Mouse (Mus musculus): Measurements from ENCODE around the gene Otub1.

Gene Otub1

DNA sequence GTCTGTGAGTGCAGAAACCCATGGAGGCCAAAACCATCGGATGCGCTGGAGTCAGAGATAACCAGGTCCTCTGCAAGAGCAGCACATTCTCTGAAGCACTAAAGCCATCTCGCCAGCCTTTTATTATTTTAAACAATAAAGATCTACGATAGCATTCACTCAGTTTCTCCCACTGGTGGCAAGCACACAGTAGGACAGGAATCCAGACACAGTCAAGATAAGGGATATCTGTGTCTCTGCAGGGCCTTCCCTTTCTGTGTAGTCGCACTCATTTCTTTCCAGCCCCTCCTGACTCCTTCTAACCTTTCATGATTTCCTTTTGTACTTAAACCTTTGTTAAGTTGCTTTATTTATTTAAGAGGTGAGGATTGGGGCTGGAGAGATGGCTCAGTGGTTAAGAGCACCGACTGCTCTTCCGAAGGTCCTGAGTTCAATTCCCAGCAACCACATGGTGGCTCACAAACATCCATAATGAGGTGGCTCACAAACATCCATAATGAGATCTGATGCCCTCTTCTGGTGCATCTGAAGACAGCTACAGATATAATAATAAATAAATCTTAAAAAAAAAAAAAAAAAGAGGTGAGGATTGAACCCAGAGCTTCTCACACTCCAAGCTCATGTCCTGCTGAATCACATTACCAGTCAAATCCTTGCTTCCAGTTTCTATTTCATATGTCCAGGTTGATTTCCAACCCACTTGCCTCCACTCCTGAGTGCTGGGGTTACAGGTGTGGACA, 4.0 kb upstream of the Otub1 start:
- no peak for DNase-seq (ENCODE audit: low read depth in 2 of 2, low spot score in 2 of 2)

DNA sequence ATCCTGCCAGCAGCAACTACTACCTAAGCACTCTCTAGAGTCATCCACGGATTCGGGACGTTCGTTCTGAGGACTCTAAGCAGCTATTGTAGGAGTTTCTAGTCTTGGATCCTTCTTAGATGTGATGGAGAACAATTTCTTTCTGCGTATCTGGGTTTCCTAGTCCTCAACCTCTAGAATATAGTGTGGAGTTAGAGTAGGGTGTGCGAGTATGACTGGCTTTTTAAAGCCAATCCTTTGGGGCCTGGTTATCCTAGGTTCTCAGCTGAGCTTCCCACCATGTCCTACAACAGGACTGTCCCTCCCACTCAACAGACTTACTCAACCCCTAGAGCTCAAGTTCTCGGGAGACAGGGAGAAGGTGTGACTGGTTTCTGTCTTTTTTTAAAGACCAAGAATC, 790 bp downstream of the Otub1 start:
- DNase-seq (ENCODE audit: low read depth in 2 of 2, low spot score in 2 of 2), result no peak

GRCm38 (mm10) chr19:7204898-7205297, 1.2 kb downstream of the Otub1 start:
- DNase-seq (ENCODE audit: low read depth in 2 of 2, low spot score in 2 of 2), result no peak

DNA sequence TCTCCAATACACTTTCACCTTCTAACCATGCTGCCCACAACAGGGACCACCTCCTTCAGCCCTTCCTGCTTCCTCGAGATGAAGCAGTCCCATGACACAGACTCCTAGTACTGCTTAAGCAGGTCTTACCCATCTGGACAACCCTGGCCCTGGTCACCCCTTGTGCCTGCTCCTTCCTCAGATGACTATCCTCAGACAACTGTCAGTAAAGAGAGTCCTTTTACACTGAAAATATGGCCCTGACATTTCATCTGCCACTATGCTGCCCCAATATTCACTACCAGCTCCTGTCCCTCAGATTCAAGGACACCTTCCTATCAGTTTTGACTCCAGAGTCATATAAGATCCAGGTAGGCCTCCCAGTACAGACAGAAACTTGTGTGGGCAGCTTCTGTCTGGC, 5.7 kb downstream of the Otub1 start:
- DNase-seq (ENCODE audit: low read depth in 2 of 2, low spot score in 2 of 2), result no peak

GRCm38 (mm10) chr19:7199089-7199488, 7.0 kb downstream of the Otub1 start:
- DNase-seq (ENCODE audit: low read depth in 2 of 2, low spot score in 2 of 2), result no peak

GRCm38 (mm10) chr19:7197445-7197844, 8.7 kb downstream of the Otub1 start:
- no peak for DNase-seq (ENCODE audit: low read depth in 2 of 2, low spot score in 2 of 2)

- DNase-seq (ENCODE audit: low read depth in 2 of 2, low spot score in 2 of 2), result no peak
Observed at GRCm38 (mm10) chr19:7196741-7197270, 9.3 kb downstream of the Otub1 start.

- DNase-seq (ENCODE audit: low read depth in 2 of 2, low spot score in 2 of 2), result no peak
Observed at GRCm38 (mm10) chr19:7195900-7196728, 10.0 kb downstream of the Otub1 start.

DNA sequence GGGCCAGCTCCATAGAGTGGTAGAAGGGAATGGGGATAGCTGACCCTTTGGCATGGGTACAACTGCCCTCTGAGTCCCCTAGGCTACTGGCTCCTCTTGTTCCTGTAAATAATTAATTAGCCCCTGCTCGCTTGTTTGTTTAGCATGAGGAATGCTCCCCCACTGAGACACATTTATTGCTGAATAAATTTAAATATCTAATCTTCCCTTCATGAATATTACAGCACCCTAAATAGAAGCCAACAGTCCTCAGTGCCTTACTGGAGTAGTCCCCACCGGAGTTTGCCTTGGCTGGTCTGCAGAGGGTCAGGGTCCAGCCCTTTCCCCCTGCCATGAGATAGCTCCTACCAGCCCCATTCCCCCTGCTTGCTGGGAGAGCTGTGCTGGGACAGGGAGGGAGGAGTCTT, 13.6 kb downstream of the Otub1 start:
- no peak for DNase-seq (ENCODE audit: low read depth in 2 of 2, low spot score in 2 of 2)

DNA sequence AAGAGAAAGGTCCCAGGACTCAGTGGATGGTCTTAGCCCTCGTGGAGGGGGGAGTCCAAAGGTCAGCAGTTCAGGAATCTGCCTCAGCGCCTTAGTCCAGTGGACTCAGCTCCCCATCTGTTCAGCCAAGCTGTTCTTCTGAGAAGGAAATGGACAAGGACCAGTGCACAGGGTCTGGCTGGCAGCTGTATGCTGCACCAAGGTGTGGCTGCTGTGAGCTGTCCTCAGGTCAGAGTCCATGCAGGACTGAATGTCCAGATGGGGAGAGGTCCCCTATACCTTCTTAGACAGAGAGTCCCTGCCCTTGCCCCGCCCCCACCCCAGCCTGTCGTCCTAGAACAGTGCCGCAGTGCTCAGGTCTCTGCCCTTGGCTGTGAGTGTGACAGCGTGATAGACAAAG, 14.5 kb downstream of the Otub1 start:
- DNase-seq (ENCODE audit: low read depth in 2 of 2, low spot score in 2 of 2), result no peak

- DNase-seq (ENCODE audit: low read depth in 2 of 2, low spot score in 2 of 2), result no peak
Observed at GRCm38 (mm10) chr19:7190986-7191385, 15.1 kb downstream of the Otub1 start.

DNA sequence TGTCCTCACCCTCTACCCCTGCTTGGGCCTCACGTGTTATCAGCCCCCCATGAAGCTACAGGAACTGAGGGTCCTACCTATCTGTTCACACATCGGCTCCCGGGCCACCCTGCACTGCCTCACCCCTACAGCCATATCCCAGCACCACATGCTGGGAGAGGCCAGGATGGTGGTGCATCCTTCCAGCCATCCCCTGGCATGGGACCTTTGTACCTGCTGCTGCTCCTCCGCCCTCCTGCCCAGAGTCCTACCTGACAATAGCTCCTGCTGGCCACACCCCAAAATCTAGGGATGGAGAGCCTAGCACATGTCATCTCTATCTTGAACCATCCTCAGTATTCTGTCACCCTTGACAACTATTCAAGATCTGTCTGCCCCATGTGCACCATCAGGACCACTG, 17.1 kb downstream of the Otub1 start:
- DNase-seq (ENCODE audit: low read depth in 2 of 2, low spot score in 2 of 2), result no peak

DNA sequence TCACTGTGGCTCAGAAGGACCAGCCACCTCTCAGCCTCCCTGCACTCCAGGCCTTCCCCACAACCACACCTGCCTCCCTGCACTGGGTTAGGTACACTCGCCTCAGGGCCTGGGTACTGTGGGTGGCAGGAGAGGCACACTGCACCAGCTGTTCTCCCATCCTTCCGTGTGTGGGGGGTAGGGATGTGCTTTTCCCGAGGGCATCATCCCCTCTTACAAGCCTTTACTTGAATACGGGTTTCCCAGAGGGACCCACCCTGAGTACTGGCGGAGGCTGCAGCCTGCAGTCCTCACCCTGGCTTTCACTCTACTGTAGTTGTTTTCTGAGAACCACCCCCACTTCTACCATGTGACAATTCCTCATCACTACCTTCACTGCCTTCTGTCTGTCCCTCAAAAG, 19.0 kb downstream of the Otub1 start:
- no peak for DNase-seq (ENCODE audit: low read depth in 2 of 2, low spot score in 2 of 2)

DNA sequence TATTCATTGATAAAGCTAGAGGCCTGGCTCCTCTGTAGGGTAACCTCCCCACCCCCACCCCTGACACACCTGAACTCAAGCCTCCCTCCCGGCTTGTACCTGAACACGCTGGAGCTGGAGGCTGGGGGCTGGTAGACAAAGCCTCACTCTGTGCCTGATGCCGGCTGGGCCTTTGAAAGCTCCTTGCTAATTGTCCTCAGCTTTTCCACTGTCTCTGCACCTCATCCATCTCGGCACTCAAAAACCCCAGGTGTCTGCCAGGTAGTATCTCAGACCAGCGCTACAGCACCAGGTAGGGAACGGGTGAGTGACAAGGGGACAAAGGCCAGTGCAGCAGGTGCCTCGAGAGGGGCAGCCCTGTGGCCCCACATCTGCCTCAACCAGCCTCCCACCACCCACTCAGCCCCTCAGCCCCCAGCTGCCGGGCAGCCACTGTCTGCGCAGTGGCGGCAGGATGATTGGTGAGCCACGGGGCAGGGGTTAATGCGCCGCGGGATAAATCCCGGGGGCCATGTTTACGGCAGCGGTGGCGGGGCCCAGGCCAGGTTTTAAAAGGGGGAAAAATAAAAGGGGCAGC, 20.3 kb downstream of the Otub1 start:
- DNase-seq (ENCODE audit: low read depth in 2 of 2, low spot score in 2 of 2), result no peak

DNA sequence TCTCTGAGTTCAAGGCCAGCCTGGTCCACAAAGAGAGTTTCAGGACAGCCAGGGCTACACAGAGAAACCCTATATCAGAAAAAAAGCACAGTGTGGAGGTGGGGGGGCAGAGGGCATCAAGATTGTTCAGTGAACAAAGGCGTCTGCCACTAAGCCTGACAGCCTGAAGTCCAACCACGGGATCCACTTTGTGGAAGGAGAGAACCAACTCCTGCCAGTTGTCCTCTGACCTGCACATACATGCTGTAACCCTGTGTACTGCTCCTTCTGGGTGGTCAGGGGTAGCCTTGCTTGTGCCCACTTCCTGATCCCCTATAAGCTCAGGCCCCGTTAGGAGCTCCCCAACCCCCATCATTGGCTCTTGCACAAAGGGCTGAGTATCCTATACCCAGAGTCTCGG, 21.1 kb downstream of the Otub1 start:
- no peak for DNase-seq (ENCODE audit: low read depth in 2 of 2, low spot score in 2 of 2)

DNA sequence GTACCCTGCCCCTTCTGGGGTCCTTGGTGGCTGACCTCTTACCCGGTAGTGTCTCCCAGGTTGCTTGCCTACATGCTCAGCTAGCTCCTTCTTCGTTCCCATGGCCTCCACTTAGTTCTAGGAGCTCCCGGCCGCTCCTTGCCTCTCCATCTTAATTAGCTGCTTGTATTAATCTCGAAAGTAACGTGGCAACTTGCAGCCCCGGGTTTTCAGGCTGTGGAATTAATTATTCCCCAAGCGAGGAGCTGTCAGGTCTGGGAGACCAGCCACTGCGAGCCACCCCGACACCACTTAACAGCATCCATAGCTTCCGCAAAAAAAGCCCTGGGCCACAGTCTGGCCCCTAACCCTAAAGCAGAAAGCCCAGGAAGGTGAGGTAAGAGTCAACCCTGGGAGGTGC, 22.7 kb downstream of the Otub1 start:
- DNase-seq (ENCODE audit: low read depth in 2 of 2, low spot score in 2 of 2), result no peak

- no peak for DNase-seq (ENCODE audit: low read depth in 2 of 2, low spot score in 2 of 2)
Observed at GRCm38 (mm10) chr19:7182273-7182949, 23.7 kb downstream of the Otub1 start.

GRCm38 (mm10) chr19:7181496-7181895, 24.6 kb downstream of the Otub1 start:
- DNase-seq (ENCODE audit: low read depth in 2 of 2, low spot score in 2 of 2), result no peak

GRCm38 (mm10) chr19:7180756-7181405, 25.2 kb downstream of the Otub1 start:
- no peak for DNase-seq (ENCODE audit: low read depth in 2 of 2, low spot score in 2 of 2)

GRCm38 (mm10) chr19:7178841-7179452, 27.2 kb downstream of the Otub1 start:
- DNase-seq (ENCODE audit: low read depth in 2 of 2, low spot score in 2 of 2), result no peak

Measured in CD8-positive naive resting alpha-beta T cell, adult 2 months (primary cell).